Mouse (Mus musculus): ENCODE results near the gene Hepacam2. TPM values are rescaled to one million over a fixed set of nuclear protein-coding genes. Genes with fewer than 3 reads are reported as not detected.

Gene Hepacam2
- polyA plus RNA-seq (2012; fragmentation: generic; extraction: Trizol): not detected
- long read RNA-seq, experiment 1: 0 reads
- long read RNA-seq, experiment 2: 0 reads

- no peaks in the 10 kb centered on the region for H3K27me3 ChIP-seq (ENCODE audit: control insufficient read depth, insufficient read depth, insufficient read length)
- peak within 1 kb of the TSS; percentile 82 for H3K4me3 ChIP-seq (ENCODE audit: insufficient read depth, poor library complexity, severe bottlenecking)
- no peaks in the 10 kb centered on the region for H3K36me3 ChIP-seq (ENCODE audit: control insufficient read depth, insufficient read depth)
- TF ChIP-seq MAX (IDR thresholded peaks at IDR 0.05) (peak; percentile 75), MYOD1 (IDR thresholded peaks at IDR 0.05; ENCODE audit: control insufficient read depth, insufficient read length, low read depth) (no peak), USF1 (IDR thresholded peaks at IDR 0.05; ENCODE audit: low read depth) (peak; percentile 100)
- peak within 1 kb of the TSS; percentile 69 for H3ac ChIP-seq (ENCODE audit: control insufficient read depth, insufficient read length, low read depth)
- H3K79me3 ChIP-seq (ENCODE audit: low read depth): peaks cover 46% of the 10 kb centered on the region
- peaks cover 50% of the 10 kb centered on the region for H3K79me2 ChIP-seq (ENCODE audit: control insufficient read depth, insufficient read depth)
These were observed at the start of gene Hepacam2, which contains the start of gene Vps50 for GRCm38 (mm10) chr6:3498162-3498848. Hepacam2 (minus strand) TSS chr6:3498298. Vps50 (plus strand) TSS chr6:3498382.

- H3ac ChIP-seq (ENCODE audit: control insufficient read depth, insufficient read length, low read depth): no peak overlapping the region
- H3K27me3 ChIP-seq (ENCODE audit: control insufficient read depth, insufficient read depth, insufficient read length): no peaks in the 10 kb centered on the region
- no peak overlapping the region for H3K4me3 ChIP-seq (ENCODE audit: insufficient read depth, poor library complexity, severe bottlenecking)
- TF ChIP-seq MYOD1 (IDR thresholded peaks at IDR 0.05; ENCODE audit: control insufficient read depth, insufficient read length, low read depth) (no peak), CTCF (IDR thresholded peaks at IDR 0.05; ENCODE audit: control insufficient read depth, insufficient read depth, insufficient read length) (no peak), MYOG (IDR thresholded peaks at IDR 0.05; ENCODE audit: control insufficient read depth, extremely low read depth, insufficient read length) (no peak), USF1 (IDR thresholded peaks at IDR 0.05; ENCODE audit: low read depth) (no peak), FOSL1 (IDR thresholded peaks at IDR 0.05; ENCODE audit: insufficient read depth, low read length, poor library complexity, severe bottlenecking) (no peak), MAX (IDR thresholded peaks at IDR 0.05) (no peak)
- no peaks in the 10 kb centered on the region for H3K79me2 ChIP-seq (ENCODE audit: control insufficient read depth, insufficient read depth)
- H3K79me3 ChIP-seq (ENCODE audit: low read depth): no peaks in the 10 kb centered on the region
- H3K36me3 ChIP-seq (ENCODE audit: control insufficient read depth, insufficient read depth): peaks cover 24% of the 10 kb centered on the region
These were observed 46.9 kb upstream of the Hepacam2 start for GRCm38 (mm10) chr6:3544970-3545369.

- Histone ChIP-seq H3K79me3 (ENCODE audit: low read depth) (no peaks in the 10 kb centered on the region), H3ac (ENCODE audit: control insufficient read depth, insufficient read length, low read depth) (no peak overlapping the region), H3K36me3 (ENCODE audit: control insufficient read depth, insufficient read depth) (peaks cover 24% of the 10 kb centered on the region), H3K79me2 (ENCODE audit: control insufficient read depth, insufficient read depth) (no peaks in the 10 kb centered on the region), H3K4me3 (ENCODE audit: insufficient read depth, poor library complexity, severe bottlenecking) (no peak overlapping the region), H3K27me3 (ENCODE audit: control insufficient read depth, insufficient read depth, insufficient read length) (no peaks in the 10 kb centered on the region)
- TF ChIP-seq MYOG (IDR thresholded peaks at IDR 0.05; ENCODE audit: control insufficient read depth, extremely low read depth, insufficient read length): no peak
- TF ChIP-seq USF1 (IDR thresholded peaks at IDR 0.05; ENCODE audit: low read depth): no peak
- TF ChIP-seq FOSL1 (IDR thresholded peaks at IDR 0.05; ENCODE audit: insufficient read depth, low read length, poor library complexity, severe bottlenecking): no peak
- no peak for TF ChIP-seq CTCF (IDR thresholded peaks at IDR 0.05; ENCODE audit: control insufficient read depth, insufficient read depth, insufficient read length)
- no peak for TF ChIP-seq MYOD1 (IDR thresholded peaks at IDR 0.05; ENCODE audit: control insufficient read depth, insufficient read length, low read depth)
- TF ChIP-seq MAX (IDR thresholded peaks at IDR 0.05): no peak
These were observed 45.8 kb upstream of the Hepacam2 start for GRCm38 (mm10) chr6:3543862-3544261.

GRCm38 (mm10) chr6:3539470-3539869 lies 41.4 kb upstream of the Hepacam2 start:
- no peak overlapping the region for H3ac ChIP-seq (ENCODE audit: control insufficient read depth, insufficient read length, low read depth)
- no peaks in the 10 kb centered on the region for H3K27me3 ChIP-seq (ENCODE audit: control insufficient read depth, insufficient read depth, insufficient read length)
- no peaks in the 10 kb centered on the region for H3K79me2 ChIP-seq (ENCODE audit: control insufficient read depth, insufficient read depth)
- H3K4me3 ChIP-seq (ENCODE audit: insufficient read depth, poor library complexity, severe bottlenecking): no peak overlapping the region
- peaks cover 23% of the 10 kb centered on the region for H3K36me3 ChIP-seq (ENCODE audit: control insufficient read depth, insufficient read depth)
- TF ChIP-seq MYOD1 (IDR thresholded peaks at IDR 0.05; ENCODE audit: control insufficient read depth, insufficient read length, low read depth): no peak
- no peak for TF ChIP-seq USF1 (IDR thresholded peaks at IDR 0.05; ENCODE audit: low read depth)
- no peak for TF ChIP-seq FOSL1 (IDR thresholded peaks at IDR 0.05; ENCODE audit: insufficient read depth, low read length, poor library complexity, severe bottlenecking)
- no peak for TF ChIP-seq MAX (IDR thresholded peaks at IDR 0.05)
- H3K79me3 ChIP-seq (ENCODE audit: low read depth): no peaks in the 10 kb centered on the region

GRCm38 (mm10) chr6:3536048-3536447 lies 38.0 kb upstream of the Hepacam2 start:
- no peak overlapping the region for H3ac ChIP-seq (ENCODE audit: control insufficient read depth, insufficient read length, low read depth)
- H3K79me2 ChIP-seq (ENCODE audit: control insufficient read depth, insufficient read depth): no peaks in the 10 kb centered on the region
- no peaks in the 10 kb centered on the region for H3K27me3 ChIP-seq (ENCODE audit: control insufficient read depth, insufficient read depth, insufficient read length)
- no peak for TF ChIP-seq CTCF (IDR thresholded peaks at IDR 0.05; ENCODE audit: control insufficient read depth, insufficient read depth, insufficient read length)
- no peak for TF ChIP-seq MYOG (IDR thresholded peaks at IDR 0.05; ENCODE audit: control insufficient read depth, extremely low read depth, insufficient read length)
- TF ChIP-seq FOSL1 (IDR thresholded peaks at IDR 0.05; ENCODE audit: insufficient read depth, low read length, poor library complexity, severe bottlenecking): no peak
- no peak for TF ChIP-seq MAX (IDR thresholded peaks at IDR 0.05)
- no peak for TF ChIP-seq CEBPB (IDR thresholded peaks at IDR 0.05; ENCODE audit: low read depth)
- TF ChIP-seq MYOD1 (IDR thresholded peaks at IDR 0.05; ENCODE audit: control insufficient read depth, insufficient read length, low read depth): no peak
- TF ChIP-seq USF1 (IDR thresholded peaks at IDR 0.05; ENCODE audit: low read depth): no peak
- no peak overlapping the region for H3K4me3 ChIP-seq (ENCODE audit: insufficient read depth, poor library complexity, severe bottlenecking)
- H3K36me3 ChIP-seq (ENCODE audit: control insufficient read depth, insufficient read depth): peaks cover 32% of the 10 kb centered on the region
- no peaks in the 10 kb centered on the region for H3K79me3 ChIP-seq (ENCODE audit: low read depth)

GRCm38 (mm10) chr6:3531445-3531844 lies 33.3 kb upstream of the Hepacam2 start:
- TF ChIP-seq MYOG (IDR thresholded peaks at IDR 0.05; ENCODE audit: control insufficient read depth, extremely low read depth, insufficient read length) (no peak), MAX (IDR thresholded peaks at IDR 0.05) (no peak), CEBPB (IDR thresholded peaks at IDR 0.05; ENCODE audit: low read depth) (no peak), FOSL1 (IDR thresholded peaks at IDR 0.05; ENCODE audit: insufficient read depth, low read length, poor library complexity, severe bottlenecking) (no peak), USF1 (IDR thresholded peaks at IDR 0.05; ENCODE audit: low read depth) (no peak), MYOD1 (IDR thresholded peaks at IDR 0.05; ENCODE audit: control insufficient read depth, insufficient read length, low read depth) (no peak), CTCF (IDR thresholded peaks at IDR 0.05; ENCODE audit: control insufficient read depth, insufficient read depth, insufficient read length) (no peak)
- Histone ChIP-seq H3K79me2 (ENCODE audit: control insufficient read depth, insufficient read depth) (no peaks in the 10 kb centered on the region), H3ac (ENCODE audit: control insufficient read depth, insufficient read length, low read depth) (no peak overlapping the region), H3K36me3 (ENCODE audit: control insufficient read depth, insufficient read depth) (peaks cover 21% of the 10 kb centered on the region), H3K27me3 (ENCODE audit: control insufficient read depth, insufficient read depth, insufficient read length) (no peaks in the 10 kb centered on the region), H3K79me3 (ENCODE audit: low read depth) (no peaks in the 10 kb centered on the region), H3K4me3 (ENCODE audit: insufficient read depth, poor library complexity, severe bottlenecking) (no peak overlapping the region)

Measured in C2C12 (cell line).